26 mouse cellular contexts compared by ENCODE assay signal in the genomic region with DNA sequence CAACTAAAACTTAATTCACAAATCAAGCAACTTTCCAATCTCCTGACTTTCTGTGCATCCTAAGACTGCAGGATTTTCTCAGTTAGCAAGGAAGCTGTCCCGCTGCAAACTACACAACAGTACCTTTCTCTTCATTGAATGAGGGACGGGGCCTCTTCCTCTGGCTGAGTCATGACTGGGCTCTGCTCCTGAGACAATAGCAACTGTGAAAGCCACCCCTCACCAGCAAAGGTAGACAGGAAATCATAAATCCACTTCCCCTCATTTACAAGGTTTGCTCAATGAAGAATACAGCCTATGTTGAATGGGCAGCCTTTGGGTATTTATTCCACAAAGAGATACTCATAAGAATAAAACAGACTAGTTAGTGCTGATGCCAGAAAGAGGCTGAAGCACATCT. TPM values are rescaled to one million over a fixed set of nuclear protein-coding genes. Genes with fewer than 3 reads are reported as not detected.
DNase-seq lines count a peak whose midpoint lies in the region; ATAC-seq and TF ChIP-seq lines count a peak whose summit lies in the region.
"Had no signal": no experiment of that assay in that cellular context is flagged by ENCODE, and none has a peak within 500 bp of the region (broad histone marks: within the 10 kb centered on the region; RNA-seq: fewer than 3 reads in every experiment).

No protein-coding gene starts in this region.

- intact Hi-C loops in heart, adult 2 months (cut with DNase I), result no loop called here

- H3K27ac ChIP-seq in heart, adult 2 months, result no peak overlapping the region
- peak overlapping the region; percentile 37; the same call in 1 of the 2 replicates for H3K27ac ChIP-seq in limb, embryonic 12.5 days
- no peak overlapping the region for H3K27ac ChIP-seq in limb, embryonic 10.5 days
- H3K27ac ChIP-seq: embryonic facial prominence, embryonic 15.5 days; forebrain, embryonic 12.5 days; heart, embryonic 10.5 days; kidney, postnatal 0 days; left cerebral cortex, adult 2 months; liver, embryonic 15.5 days; lung, embryonic 15.5 days; midbrain, embryonic 12.5 days; neural tube, embryonic 13.5 days had no signal

- H3K4me3 ChIP-seq in heart, adult 2 months, result no peak overlapping the region
- no peak overlapping the region for H3K4me3 ChIP-seq in limb, embryonic 12.5 days (replicated peaks)
- no peak overlapping the region for H3K4me3 ChIP-seq in limb, embryonic 10.5 days
- H3K4me3 ChIP-seq: embryonic facial prominence, embryonic 15.5 days; forebrain, embryonic 12.5 days; heart, embryonic 10.5 days; hindbrain, embryonic 15.5 days; left cerebral cortex, adult 2 months; liver, embryonic 15.5 days; lung, embryonic 15.5 days; midbrain, embryonic 12.5 days; neural tube, embryonic 13.5 days had no signal

- no peaks in the 10 kb centered on the region for H3K4me1 ChIP-seq in heart, adult 2 months (ENCODE audit: control insufficient read depth, insufficient read depth, low read length)
- 0 out of 2 replicates have a peak, but pooled peaks cover 2% of the 10 kb centered on the region for H3K4me1 ChIP-seq in limb, embryonic 12.5 days (replicated peaks)
- no peaks in the 10 kb centered on the region for H3K4me1 ChIP-seq in limb, embryonic 10.5 days
- H3K4me1 ChIP-seq: embryonic facial prominence, embryonic 15.5 days; forebrain, embryonic 12.5 days; hindbrain, embryonic 15.5 days; lung, embryonic 15.5 days; midbrain, embryonic 12.5 days; neural tube, embryonic 13.5 days had no signal

- H3K79me2 ChIP-seq in heart, adult 2 months (replicated peaks; ENCODE audit: control insufficient read depth, insufficient read depth, low read length), result no peaks in the 10 kb centered on the region; the same call in 1 of the 2 replicates

- no peak overlapping the region for H3K9ac ChIP-seq in heart, adult 2 months (ENCODE audit: low read depth, low read length)
- H3K9ac ChIP-seq in limb, embryonic 12.5 days (replicated peaks), result no peak overlapping the region
- H3K9ac ChIP-seq: embryonic facial prominence, embryonic 15.5 days; forebrain, embryonic 12.5 days; forebrain, postnatal 0 days; hindbrain, embryonic 15.5 days; liver, embryonic 15.5 days; lung, embryonic 15.5 days; midbrain, embryonic 12.5 days; neural tube, embryonic 13.5 days had no signal

- TF ChIP-seq POLR2A in heart, adult 2 months (IDR thresholded peaks at IDR 0.05; ENCODE audit: insufficient read depth, low read depth, low read length), result no peak

- DNase-seq in heart, adult 2 months, result no peak
- DNase-seq in heart, postnatal 4 days, result no peak
- no peak for DNase-seq in limb, embryonic 10.5 days (ENCODE audit: low spot score)
- no peak for DNase-seq in testis, postnatal 14 days (ENCODE audit: low spot score)
- no peak for DNase-seq in lung, adult 18-20 months
- DNase-seq: adrenal gland, postnatal 36 days; cerebellum, adult 2 months; cerebellum, postnatal 14 days; forebrain, postnatal 0 days; gastrocnemius, postnatal 10 days; heart, postnatal 36 days; kidney, adult 18-20 months; right cerebral cortex, postnatal 4 days had no signal

- no peak overlapping the region for H3K4me2 ChIP-seq in limb, embryonic 12.5 days
- H3K4me2 ChIP-seq: embryonic facial prominence, embryonic 15.5 days; forebrain, embryonic 12.5 days; hindbrain, embryonic 15.5 days; liver, embryonic 15.5 days; lung, embryonic 15.5 days; midbrain, embryonic 12.5 days; neural tube, embryonic 13.5 days had no signal

- H3K27me3 ChIP-seq in heart, adult 2 months (ENCODE audit: control insufficient read depth, insufficient read depth, low read length), result no peaks in the 10 kb centered on the region
- no peaks in the 10 kb centered on the region for H3K27me3 ChIP-seq in limb, embryonic 12.5 days
- no peaks in the 10 kb centered on the region for H3K27me3 ChIP-seq in limb, embryonic 10.5 days (ENCODE audit: low read depth, poor library complexity, severe bottlenecking)
- H3K27me3 ChIP-seq: embryonic facial prominence, embryonic 15.5 days; forebrain, embryonic 12.5 days; hindbrain, embryonic 15.5 days; liver, embryonic 15.5 days; lung, embryonic 15.5 days; midbrain, embryonic 12.5 days; neural tube, embryonic 13.5 days; Patski had no signal

- peak; percentile 40 for TF ChIP-seq CTCF in heart, adult 2 months (IDR thresholded peaks at IDR 0.05)

- ATAC-seq in limb, embryonic 12.5 days (ENCODE audit: insufficient number of reproducible peaks, insufficient read depth, low FRiP score, low TSS enrichment, low read depth), result no peak
- peak; percentile 70 for ATAC-seq in inflammation-experienced regulatory T-cells, adult 6 months
- ATAC-seq: forebrain, postnatal 0 days; Patski had no signal

- 61% methylated on average over 2 of the region's 2 CpGs for WGBS in heart, adult 2 months
- 80% methylated on average over 2 of the region's 2 CpGs for WGBS in limb, embryonic 12.5 days
- WGBS in limb, embryonic 10.5 days, result 90% methylated on average over 2 of the region's 2 CpGs

- no peak for TF ChIP-seq EP300 in heart, adult 2 months (IDR thresholded peaks at IDR 0.05; ENCODE audit: insufficient read depth, low read depth, low read length)

- no peaks in the 10 kb centered on the region; the same call in 1 of the 2 replicates for H3K36me3 ChIP-seq in heart, adult 2 months (ENCODE audit: control insufficient read depth, insufficient read depth, low read length)
- peaks cover 57% of the 10 kb centered on the region for H3K36me3 ChIP-seq in limb, embryonic 12.5 days
- H3K36me3 ChIP-seq in limb, embryonic 10.5 days, result peaks cover 68% of the 10 kb centered on the region

- H3K9me3 ChIP-seq in limb, embryonic 12.5 days, result no peaks in the 10 kb centered on the region
- H3K9me3 ChIP-seq in limb, embryonic 10.5 days (replicated peaks), result no peaks in the 10 kb centered on the region
- H3K9me3 ChIP-seq: embryonic facial prominence, embryonic 15.5 days; forebrain, embryonic 12.5 days; heart, embryonic 10.5 days; hindbrain, embryonic 15.5 days; liver, embryonic 15.5 days; lung, embryonic 15.5 days; midbrain, embryonic 12.5 days; neural tube, embryonic 13.5 days had no signal

RNA-seq across cellular contexts. Expression of a gene that starts 16.6 kb away (rescaled TPM):
- 10 to 100 TPM; 21.8 to 22.1 TPM for total RNA-seq in heart, adult 2 months (2021)
- 25.7 and 42.8 TPM in 2 replicates for polyA plus RNA-seq in heart, adult 2 months (2012; rRNA removed)
- total RNA-seq in heart, postnatal 4 days (2021), result 10 to 100 TPM; 28.7 to 29.8 TPM
- 52.4 and 61.7 TPM in 2 replicates for polyA plus RNA-seq in limb, embryonic 12.5 days (2016; fragmentation: Nextera tagmentation; extraction: Ambion mirVana)
- polyA plus RNA-seq in limb, embryonic 10.5 days (2016; fragmentation: Nextera tagmentation; extraction: Ambion mirVana), result 53.2 and 57.9 TPM in 2 replicates
- polyA plus RNA-seq in inflammation-experienced regulatory T-cells, adult 6 months (2017; shearing (Covaris generic)), result 10 to 100 TPM; 75.1 to 91.9 (median 89.0) TPM

RNA-seq across cellular contexts. Expression of a gene that starts 59.8 kb away (rescaled TPM):
- 10 to 100 TPM; 74.0 to 80.5 TPM for total RNA-seq in heart, adult 2 months (2021)
- polyA plus RNA-seq in heart, adult 2 months (2012; rRNA removed), result 28.2 and 44.8 TPM in 2 replicates
- total RNA-seq in heart, postnatal 4 days (2021), result 100 to 1,000 TPM; 118 to 135 TPM
- 9.8 and 11.6 TPM in 2 replicates for polyA plus RNA-seq in limb, embryonic 12.5 days (2016; fragmentation: Nextera tagmentation; extraction: Ambion mirVana)
- polyA plus RNA-seq in limb, embryonic 10.5 days (2016; fragmentation: Nextera tagmentation; extraction: Ambion mirVana), result 8.2 and 8.9 TPM in 2 replicates
- polyA plus RNA-seq in inflammation-experienced regulatory T-cells, adult 6 months (2017; shearing (Covaris generic)), result 10 to 100 TPM; 22.3 to 29.7 (median 25.2) TPM
